Mouse (Mus musculus) myocyte (in vitro differentiated cells): ENCODE data around the gene Kcnk18. TPM values are rescaled to one million over a fixed set of nuclear protein-coding genes. Genes with fewer than 3 reads are reported as not detected.

Experiments used
- H3K27me3 ChIP-seq: one replicate; pipeline ENCODE4 v1.6.1; 2011; ENCODE audit not compliant: control insufficient read depth, insufficient read depth, insufficient read length
- H3K36me3 ChIP-seq: one replicate; pipeline ENCODE4 v1.6.1; 2011; ENCODE audit not compliant: control insufficient read depth, insufficient read depth
- H3K4me2 ChIP-seq: one replicate; pipeline ENCODE4 v1.6.1; 2011; ENCODE audit warnings: low read depth, control low read depth
- H3K4me3 ChIP-seq: one replicate; pipeline ENCODE4 v1.5.1; 2011; ENCODE audit warnings: mild to moderate bottlenecking, control low read depth, moderate library complexity
- H3K79me2 ChIP-seq: one replicate; pipeline ENCODE4 v1.6.1; 2011; ENCODE audit not compliant: control insufficient read depth, insufficient read depth
- H3ac ChIP-seq: one replicate; pipeline ENCODE4 v1.6.1; 2011; ENCODE audit not compliant: control insufficient read depth, insufficient read length
- CEBPB ChIP-seq: IDR thresholded peaks from 2 replicates; pipeline ENCODE4 v1.6.1; 2011; ENCODE audit warnings: mild to moderate bottlenecking, moderate library complexity; ENCODE audit not compliant: poor library complexity, insufficient read depth, severe bottlenecking
- E2F4 ChIP-seq: IDR thresholded peaks from one replicate; pipeline ENCODE4 v1.6.1; 2011; ENCODE audit warnings: mild to moderate bottlenecking, control low read depth, moderate library complexity; ENCODE audit not compliant: insufficient read depth
- MAX ChIP-seq: IDR thresholded peaks from one replicate; pipeline ENCODE4 v1.6.1; 2011; ENCODE audit warnings: low read depth, mild to moderate bottlenecking, control low read depth
- MYOD1 ChIP-seq, 3 experiments: IDR thresholded peaks; one replicate each; pipeline ENCODE4 v1.6.1; 2011; ENCODE audit warnings: control low read depth in 2 of 3, low read depth in 2 of 3, mild to moderate bottlenecking in 2 of 3, moderate library complexity in 1 of 3; ENCODE audit not compliant: insufficient read length in 2 of 3, control insufficient read depth in 1 of 3
- MYOG ChIP-seq, 3 experiments: IDR thresholded peaks; one replicate each; pipeline ENCODE4 v1.6.1; 2011; ENCODE audit warnings: control low read depth in 2 of 3, low read depth in 2 of 3, mild to moderate bottlenecking in 2 of 3; ENCODE audit not compliant: insufficient read length in 2 of 3, control insufficient read depth in 1 of 3, insufficient read depth in 1 of 3
- POLR2A ChIP-seq: IDR thresholded peaks from one replicate; pipeline ENCODE4 v1.6.1; 2011; ENCODE audit warnings: low read depth, mild to moderate bottlenecking, control low read depth, moderate library complexity; ENCODE audit not compliant: insufficient read length
- POLR2AphosphoS2 ChIP-seq: IDR thresholded peaks from one replicate; pipeline ENCODE4 v1.6.1; 2011; ENCODE audit warnings: low read depth, control low read depth; ENCODE audit not compliant: insufficient read length
- REST ChIP-seq: IDR thresholded peaks from one replicate; pipeline ENCODE4 v1.6.1; 2011; ENCODE audit warnings: mild to moderate bottlenecking, control low read depth, moderate library complexity; ENCODE audit not compliant: insufficient read depth, insufficient read length
- SRF ChIP-seq: IDR thresholded peaks from one replicate; pipeline ENCODE4 v1.6.1; 2011; ENCODE audit warnings: low read depth; ENCODE audit not compliant: control insufficient read depth, insufficient read length
- TCF12 ChIP-seq: IDR thresholded peaks from one replicate; pipeline ENCODE4 v1.6.1; 2011; ENCODE audit warnings: mild to moderate bottlenecking, control low read depth; ENCODE audit not compliant: poor library complexity, insufficient read depth, severe bottlenecking
- TCF3 ChIP-seq: IDR thresholded peaks from one replicate; pipeline ENCODE4 v1.6.1; 2011; ENCODE audit warnings: low read depth, control low read depth; ENCODE audit not compliant: insufficient read length
- USF1 ChIP-seq: IDR thresholded peaks from one replicate; pipeline ENCODE4 v1.6.1; 2011; ENCODE audit warnings: low read depth, mild to moderate bottlenecking, control low read depth, moderate library complexity
- polyA plus RNA-seq: library from polyadenylated mRNA; unstranded; fragments of >200 nt; fragmentation: generic; extraction: Trizol; gene quantifications from one replicate; pipeline ENCODE4 v1.2.1, GENCODE M21; 2012; ENCODE audit warnings: missing spikeins

The Kcnk18 gene
- polyA plus RNA-seq, 1 experiment, result not detected

- H3ac ChIP-seq, result no peak overlapping the region
- TF ChIP-seq TCF3 (no peak), REST (no peak), CEBPB (no peak), TCF12 (no peak), POLR2A (no peak), MAX (no peak), SRF (no peak), USF1 (no peak)
- H3K4me2 ChIP-seq, result no peak overlapping the region
- H3K4me3 ChIP-seq, result no peak overlapping the region
- H3K36me3 ChIP-seq, result no peaks in the 10 kb centered on the region
- no peaks in the 10 kb centered on the region for H3K79me2 ChIP-seq
- H3K27me3 ChIP-seq, result peaks cover 24% of the 10 kb centered on the region
Observed at GRCm38 (mm10) chr19:59221131-59221530, 2.1 kb downstream of the Kcnk18 start.

GRCm38 (mm10) chr19:59228376-59228775 is 9.4 kb downstream of the Kcnk18 start:
- Histone ChIP-seq H3K36me3 (no peaks in the 10 kb centered on the region), H3ac (no peak overlapping the region), H3K4me3 (no peak overlapping the region), H3K79me2 (no peaks in the 10 kb centered on the region), H3K27me3 (no peaks in the 10 kb centered on the region), H3K4me2 (no peak overlapping the region)
- TF ChIP-seq CEBPB (no peak), USF1 (no peak), TCF12 (no peak)

GRCm38 (mm10) chr19:59232786-59233185 is 13.8 kb downstream of the Kcnk18 start:
- H3ac ChIP-seq, result no peak overlapping the region
- no peak overlapping the region for H3K4me3 ChIP-seq
- TF ChIP-seq MYOG (IDR thresholded peaks at IDR 0.05; ENCODE audit: control insufficient read depth in 1 of 3, insufficient read depth in 1 of 3, insufficient read length in 2 of 3, low read depth in 2 of 3) (no peak), TCF3 (no peak), TCF12 (no peak), SRF (no peak), MAX (no peak), MYOD1 (IDR thresholded peaks at IDR 0.05; ENCODE audit: control insufficient read depth in 1 of 3, insufficient read length in 2 of 3, low read depth in 2 of 3) (no peak), POLR2AphosphoS2 (no peak), E2F4 (no peak), REST (no peak), POLR2A (no peak), USF1 (no peak), CEBPB (no peak)
- no peaks in the 10 kb centered on the region for H3K27me3 ChIP-seq
- no peak overlapping the region for H3K4me2 ChIP-seq
- no peaks in the 10 kb centered on the region for H3K79me2 ChIP-seq
- no peaks in the 10 kb centered on the region for H3K36me3 ChIP-seq

GRCm38 (mm10) chr19:59235001-59235400 is 16.0 kb downstream of the Kcnk18 start:
- no peaks in the 10 kb centered on the region for H3K36me3 ChIP-seq
- H3ac ChIP-seq, result no peak overlapping the region
- H3K4me2 ChIP-seq, result no peak overlapping the region
- H3K4me3 ChIP-seq, result no peak overlapping the region
- no peaks in the 10 kb centered on the region for H3K79me2 ChIP-seq
- no peak for TF ChIP-seq POLR2AphosphoS2
- no peak for TF ChIP-seq POLR2A
- TF ChIP-seq USF1, result no peak
- H3K27me3 ChIP-seq, result peaks cover 6% of the 10 kb centered on the region

GRCm38 (mm10) chr19:59236046-59236445 is 17.0 kb downstream of the Kcnk18 start:
- Histone ChIP-seq H3K79me2 (no peaks in the 10 kb centered on the region), H3K36me3 (no peaks in the 10 kb centered on the region), H3K4me3 (no peak overlapping the region), H3ac (no peak overlapping the region), H3K4me2 (no peak overlapping the region), H3K27me3 (peaks cover 13% of the 10 kb centered on the region)
- TF ChIP-seq USF1, result no peak

DNA sequence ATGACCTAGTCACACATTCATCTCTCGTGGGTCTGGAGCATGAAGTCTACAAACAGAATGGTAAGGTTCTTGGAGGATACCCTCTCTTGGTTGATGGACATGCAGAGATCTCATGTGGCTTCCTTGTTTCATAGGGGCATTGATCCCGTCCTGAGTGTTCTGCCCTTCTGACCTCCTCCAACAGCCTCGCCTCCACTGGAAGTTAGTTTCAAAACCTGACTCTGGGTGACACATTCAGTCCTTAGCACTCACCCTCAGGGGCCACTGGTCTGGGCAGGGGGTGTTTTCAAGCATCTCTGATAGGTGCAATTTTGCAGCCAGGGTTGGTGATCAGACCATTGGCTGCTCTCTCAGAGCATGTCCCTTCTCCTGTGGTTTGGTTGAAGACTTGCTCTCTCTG is 19.6 kb downstream of the Kcnk18 start:
- TF ChIP-seq TCF3, result no peak
- no peak for TF ChIP-seq MYOG (IDR thresholded peaks at IDR 0.05; ENCODE audit: control insufficient read depth in 1 of 3, insufficient read depth in 1 of 3, insufficient read length in 2 of 3, low read depth in 2 of 3)
- no peak for TF ChIP-seq POLR2A
- no peak for TF ChIP-seq CEBPB
- no peak overlapping the region for H3K4me3 ChIP-seq
- H3ac ChIP-seq, result no peak overlapping the region
- H3K79me2 ChIP-seq, result no peaks in the 10 kb centered on the region
- peaks cover 21% of the 10 kb centered on the region for H3K27me3 ChIP-seq
- no peak overlapping the region for H3K4me2 ChIP-seq
- H3K36me3 ChIP-seq, result no peaks in the 10 kb centered on the region
